Mouse (Mus musculus): Measurements from ENCODE around the gene Fsd2. TPM values are rescaled to one million over a fixed set of nuclear protein-coding genes. Genes with fewer than 3 reads are reported as not detected.

Fsd2 gene
- polyA plus RNA-seq, 1 experiment from 2014 or later: 0.29 TPM

DNA sequence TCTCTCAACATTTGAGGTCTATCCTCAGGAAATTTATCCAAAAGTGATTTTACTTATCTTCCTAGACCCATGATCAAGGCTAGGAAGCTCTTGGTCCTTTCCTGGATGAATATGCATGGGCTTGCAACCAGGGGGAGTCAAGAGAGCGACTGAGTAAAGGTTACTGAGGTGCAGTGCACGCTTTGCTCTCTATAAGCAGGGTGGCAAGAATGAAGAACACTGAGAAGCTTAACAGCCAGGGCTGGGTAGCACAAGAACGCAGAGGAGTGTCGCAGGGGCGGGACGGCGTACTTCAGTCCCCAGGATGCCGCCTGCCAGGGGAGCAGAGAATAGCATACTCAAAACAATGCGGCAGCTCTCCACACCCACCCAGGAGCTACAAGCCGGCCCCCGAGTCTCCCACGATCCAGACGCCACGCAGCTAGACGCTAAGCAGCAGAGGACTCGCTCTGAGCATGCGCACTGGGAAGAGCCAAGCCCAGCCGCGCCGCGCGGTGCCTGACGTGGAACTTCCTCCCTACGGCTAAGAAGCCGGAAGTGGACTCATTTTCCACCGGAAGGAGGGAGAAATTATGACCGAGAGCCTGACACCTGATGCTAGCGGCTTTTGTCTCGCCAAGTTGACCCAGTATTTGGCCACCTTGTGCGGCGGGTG lies 43.6 kb downstream of the Fsd2 start:
- under 1% methylated on average over 31 of the region's 31 CpGs for WGBS
- Histone ChIP-seq H3K4me3 (ENCODE audit: low read depth, low read length) (peak overlapping the region; percentile 65), H3K27me3 (ENCODE audit: control insufficient read depth, insufficient read depth, low read length) (no peaks in the 10 kb centered on the region; the same call in 1 of the 2 replicates), H3K9ac (ENCODE audit: low read depth, low read length) (peak overlapping the region; percentile 84), H3K27ac (ENCODE audit: low read depth, low read length) (peak overlapping the region; percentile 86), H3K36me3 (ENCODE audit: control insufficient read depth, insufficient read depth, low read length) (no peaks in the 10 kb centered on the region), H3K4me1 (replicated peaks; ENCODE audit: control insufficient read depth, insufficient read depth, low read length) (no peaks in the 10 kb centered on the region), H3K9me3 (ENCODE audit: control insufficient read depth, low read length) (no peaks in the 10 kb centered on the region), H3K4me2 (replicated peaks; ENCODE audit: low read depth, low read length) (peak overlapping the region; percentile 75)
- DNase-seq (ENCODE audit: low spot score): peak; percentile 97
- ATAC-seq (ENCODE audit: low FRiP score): peak; percentile 97

DNA sequence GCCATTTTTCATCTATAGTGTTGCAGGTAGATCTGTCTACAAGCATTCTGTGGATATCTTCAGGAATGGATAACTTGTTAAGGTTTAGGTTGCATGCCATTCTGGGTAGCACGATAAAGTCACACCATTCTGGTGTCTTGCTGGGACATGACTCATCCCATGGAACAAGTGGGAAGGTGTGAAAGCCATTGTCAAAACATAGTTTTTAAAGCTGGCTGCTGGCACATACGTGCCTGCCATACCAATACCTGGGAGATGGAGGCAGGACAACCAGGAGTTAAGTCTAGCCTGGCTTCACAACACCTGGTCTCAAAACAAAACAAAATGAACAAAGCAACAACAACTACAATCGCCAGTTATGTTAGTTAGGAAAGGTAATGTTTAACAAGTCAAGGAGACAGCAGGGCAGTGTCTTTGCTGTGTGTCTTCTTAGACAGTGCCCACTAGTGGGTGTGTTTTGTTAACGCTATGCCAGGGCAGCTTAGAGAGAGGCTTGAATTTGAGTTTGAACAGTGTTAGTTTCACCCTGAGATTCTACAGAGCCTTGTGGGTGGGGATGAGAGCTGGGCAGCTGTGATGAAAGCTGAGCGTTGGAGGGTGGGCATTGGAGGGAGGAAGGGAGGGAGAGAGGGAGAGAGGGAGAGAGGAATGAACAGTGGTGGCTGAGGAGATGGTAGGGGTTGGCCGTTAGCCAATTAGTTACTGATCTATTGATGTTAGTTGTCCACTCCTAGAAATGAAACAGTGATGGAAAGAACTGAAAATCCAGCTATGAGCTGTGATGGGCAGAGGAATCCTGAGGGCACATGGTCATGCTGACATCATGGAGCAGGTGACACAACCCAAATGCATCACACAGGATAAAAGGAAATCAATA lies 50.4 kb downstream of the Fsd2 start:
- WGBS: 71% methylated on average over 6 of the region's 6 CpGs
- no peak for ATAC-seq (ENCODE audit: low FRiP score)
- no peak overlapping the region for H3K9ac ChIP-seq (ENCODE audit: low read depth, low read length)
- no peaks in the 10 kb centered on the region; the same call in 1 of the 2 replicates for H3K27me3 ChIP-seq (ENCODE audit: control insufficient read depth, insufficient read depth, low read length)
- DNase-seq (ENCODE audit: low spot score): no peak
- H3K4me1 ChIP-seq (replicated peaks; ENCODE audit: control insufficient read depth, insufficient read depth, low read length): no peaks in the 10 kb centered on the region
- no peak overlapping the region for H3K4me2 ChIP-seq (replicated peaks; ENCODE audit: low read depth, low read length)
- no peaks in the 10 kb centered on the region for H3K36me3 ChIP-seq (ENCODE audit: control insufficient read depth, insufficient read depth, low read length)
- no peaks in the 10 kb centered on the region for H3K9me3 ChIP-seq (ENCODE audit: control insufficient read depth, low read length)
- H3K27ac ChIP-seq (ENCODE audit: low read depth, low read length): no peak overlapping the region
- no peak overlapping the region for H3K4me3 ChIP-seq (ENCODE audit: low read depth, low read length)

DNA sequence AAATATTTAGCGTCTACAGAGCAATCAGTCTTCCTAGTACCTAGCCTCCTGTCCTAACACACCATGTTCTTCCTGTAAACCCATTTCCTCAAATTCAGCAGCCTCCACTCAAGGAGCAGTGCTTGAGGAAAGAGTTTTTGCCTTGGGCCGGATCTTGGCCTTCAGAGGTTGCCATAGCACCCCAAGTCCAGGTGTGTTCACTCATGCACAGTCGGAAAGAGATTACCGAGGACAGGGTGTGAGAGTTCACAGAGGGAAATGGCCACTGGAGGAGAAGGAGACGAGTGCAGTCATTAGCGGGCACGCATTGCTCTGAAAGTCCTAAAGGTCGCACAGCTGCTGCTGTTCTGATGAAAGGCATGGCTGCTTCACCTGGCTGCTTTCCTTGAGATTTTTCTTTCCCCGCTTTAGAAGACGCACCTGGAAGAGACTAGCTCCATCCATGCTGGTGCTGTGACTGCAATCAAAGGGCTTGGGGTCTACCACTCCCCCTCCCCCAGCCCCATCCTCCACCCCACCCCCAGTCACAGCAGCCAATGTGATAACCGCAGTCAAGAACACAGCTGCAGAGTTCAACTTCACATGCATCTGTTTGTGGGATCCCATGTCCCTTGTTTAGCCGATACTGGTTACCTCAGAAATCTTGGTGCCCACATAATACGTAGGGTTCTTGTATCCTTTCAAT lies 51.7 kb downstream of the Fsd2 start:
- H3K9me3 ChIP-seq (ENCODE audit: control insufficient read depth, low read length): no peaks in the 10 kb centered on the region
- no peak overlapping the region for H3K4me2 ChIP-seq (replicated peaks; ENCODE audit: low read depth, low read length)
- H3K9ac ChIP-seq (ENCODE audit: low read depth, low read length): no peak overlapping the region
- no peaks in the 10 kb centered on the region for H3K4me1 ChIP-seq (replicated peaks; ENCODE audit: control insufficient read depth, insufficient read depth, low read length)
- no peak overlapping the region for H3K4me3 ChIP-seq (ENCODE audit: low read depth, low read length)
- DNase-seq (ENCODE audit: low spot score) (no peak), ATAC-seq (ENCODE audit: low FRiP score) (no peak)
- H3K36me3 ChIP-seq (ENCODE audit: control insufficient read depth, insufficient read depth, low read length): no peaks in the 10 kb centered on the region
- 56% methylated on average over 13 of the region's 13 CpGs for WGBS
- no peak overlapping the region for H3K27ac ChIP-seq (ENCODE audit: low read depth, low read length)
- H3K27me3 ChIP-seq (ENCODE audit: control insufficient read depth, insufficient read depth, low read length): no peaks in the 10 kb centered on the region; the same call in 1 of the 2 replicates

- H3K4me3 ChIP-seq (ENCODE audit: low read depth, low read length): no peak overlapping the region
- no peaks in the 10 kb centered on the region for H3K27me3 ChIP-seq (ENCODE audit: control insufficient read depth, insufficient read depth, low read length)
- H3K4me2 ChIP-seq (replicated peaks; ENCODE audit: low read depth, low read length): no peak overlapping the region
- H3K9ac ChIP-seq (ENCODE audit: low read depth, low read length): no peak overlapping the region
- H3K36me3 ChIP-seq (ENCODE audit: control insufficient read depth, insufficient read depth, low read length): no peaks in the 10 kb centered on the region
- H3K9me3 ChIP-seq (ENCODE audit: control insufficient read depth, low read length): no peaks in the 10 kb centered on the region
- ATAC-seq (ENCODE audit: low FRiP score) (no peak), DNase-seq (ENCODE audit: low spot score) (no peak)
- 0 out of 2 replicates have a peak, but pooled peaks cover 5% of the 10 kb centered on the region for H3K4me1 ChIP-seq (replicated peaks; ENCODE audit: control insufficient read depth, insufficient read depth, low read length)
- 76% methylated on average over 2 of the region's 2 CpGs for WGBS
- H3K27ac ChIP-seq (ENCODE audit: low read depth, low read length): no peak overlapping the region
Observed at GRCm38 (mm10) chr7:81501050-81501449, 65.7 kb downstream of the Fsd2 start.

- H3K27ac ChIP-seq (ENCODE audit: low read depth, low read length): no peak within 1 kb of the TSS
- WGBS: 67% methylated on average over 7 of the region's 7 CpGs
- no peak within 1 kb of the TSS for H3K9ac ChIP-seq (ENCODE audit: low read depth, low read length)
Observed at GRCm38 (mm10) chr7:81498181-81498580, 68.6 kb downstream of the Fsd2 start, which contains the start of gene BC048679. TSS of gene BC048679 (minus strand) at chr7:81498281.

DNA sequence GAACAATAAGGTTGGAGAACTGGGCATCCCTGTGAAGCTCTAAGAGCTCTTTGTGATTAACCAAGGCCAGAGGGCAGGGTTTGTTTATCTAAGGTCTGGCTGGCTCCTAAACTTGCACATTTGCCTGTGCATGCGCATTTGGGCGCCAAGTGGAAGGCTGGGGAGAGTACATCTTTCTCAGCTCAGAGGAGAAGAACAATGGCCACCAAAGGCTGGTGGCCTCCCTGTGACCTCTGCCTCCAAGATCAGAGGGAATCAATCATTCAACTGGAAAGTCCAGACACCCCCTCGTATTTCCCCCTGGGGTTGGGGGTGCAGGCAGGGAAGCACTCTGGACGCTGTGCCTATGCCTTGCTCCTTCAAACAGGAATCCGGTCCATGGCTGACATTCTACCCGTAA lies 69.6 kb downstream of the Fsd2 start:
- Histone ChIP-seq H3K36me3 (ENCODE audit: control insufficient read depth, insufficient read depth, low read length) (no peaks in the 10 kb centered on the region), H3K9ac (ENCODE audit: low read depth, low read length) (no peak overlapping the region), H3K4me3 (ENCODE audit: low read depth, low read length) (no peak overlapping the region), H3K4me2 (replicated peaks; ENCODE audit: low read depth, low read length) (no peak overlapping the region), H3K27me3 (ENCODE audit: control insufficient read depth, insufficient read depth, low read length) (no peaks in the 10 kb centered on the region), H3K4me1 (replicated peaks; ENCODE audit: control insufficient read depth, insufficient read depth, low read length) (0 out of 2 replicates have a peak, but pooled peaks cover 5% of the 10 kb centered on the region), H3K27ac (ENCODE audit: low read depth, low read length) (no peak overlapping the region), H3K9me3 (ENCODE audit: control insufficient read depth, low read length) (no peaks in the 10 kb centered on the region)
- ATAC-seq (ENCODE audit: low FRiP score) (no peak), DNase-seq (ENCODE audit: low spot score) (peak; percentile 38)
- 10% methylated on average over 6 of the region's 6 CpGs for WGBS

More at GRCm38 (mm10) chr7:81498181-81498580, 68.6 kb downstream of the Fsd2 start, which contains the start of gene BC048679:
- H3K4me1 ChIP-seq (replicated peaks; ENCODE audit: control insufficient read depth, insufficient read depth, low read length): 0 out of 2 replicates have a peak, but pooled peaks cover 5% of the 10 kb centered on the region
- no peaks in the 10 kb centered on the region for H3K9me3 ChIP-seq (ENCODE audit: control insufficient read depth, low read length)
- H3K27me3 ChIP-seq (ENCODE audit: control insufficient read depth, insufficient read depth, low read length): no peaks in the 10 kb centered on the region
- DNase-seq (ENCODE audit: low spot score): no peak
- no peak for ATAC-seq (ENCODE audit: low FRiP score)
- no peak within 1 kb of the TSS for H3K4me2 ChIP-seq (replicated peaks; ENCODE audit: low read depth, low read length)
- H3K36me3 ChIP-seq (ENCODE audit: control insufficient read depth, insufficient read depth, low read length): no peaks in the 10 kb centered on the region
- H3K4me3 ChIP-seq (ENCODE audit: low read depth, low read length): no peak within 1 kb of the TSS

GRCm38 (mm10) chr7:81493331-81494021 lies 73.3 kb downstream of the Fsd2 start, which contains the start of gene Ap3b2:
TSS of gene Ap3b2 (minus strand) at chr7:81493925.
- H3K4me2 ChIP-seq (replicated peaks; ENCODE audit: low read depth, low read length): peak within 1 kb of the TSS; percentile 70
- peak; percentile 83 for DNase-seq (ENCODE audit: low spot score)
- peaks cover 10% of the 10 kb centered on the region for H3K4me1 ChIP-seq (replicated peaks; ENCODE audit: control insufficient read depth, insufficient read depth, low read length)
- H3K9ac ChIP-seq (ENCODE audit: low read depth, low read length): peak within 1 kb of the TSS; percentile 80
- H3K27ac ChIP-seq (ENCODE audit: low read depth, low read length): peak within 1 kb of the TSS; percentile 95
- H3K36me3 ChIP-seq (ENCODE audit: control insufficient read depth, insufficient read depth, low read length): no peaks in the 10 kb centered on the region
- no peaks in the 10 kb centered on the region for H3K27me3 ChIP-seq (ENCODE audit: control insufficient read depth, insufficient read depth, low read length)
- H3K9me3 ChIP-seq (ENCODE audit: control insufficient read depth, low read length): no peaks in the 10 kb centered on the region
- peak within 1 kb of the TSS; percentile 68 for H3K4me3 ChIP-seq (ENCODE audit: low read depth, low read length)
- ATAC-seq (ENCODE audit: low FRiP score): peak; percentile 93
- under 1% methylated on average over 55 of the region's 57 CpGs for WGBS

DNA sequence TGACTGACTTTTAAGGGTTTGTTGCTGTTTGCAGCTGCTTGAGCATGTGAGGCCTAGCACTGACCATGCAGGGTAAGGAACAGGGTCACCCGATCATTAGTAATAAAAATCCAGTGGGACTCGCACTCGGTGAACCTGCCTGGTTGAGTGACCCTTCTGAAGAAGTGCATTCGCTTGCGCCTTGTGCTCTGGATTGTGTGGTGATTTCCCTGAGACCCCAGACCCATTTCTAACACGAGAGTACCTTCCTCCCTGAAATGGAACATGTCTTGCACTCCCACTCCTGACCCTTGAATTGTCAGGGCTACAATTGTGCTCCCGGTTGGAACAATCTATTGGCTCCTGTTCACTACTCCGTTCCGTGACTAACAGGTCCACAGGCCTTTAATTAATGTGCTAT lies 74.1 kb downstream of the Fsd2 start:
- no peak for ATAC-seq (ENCODE audit: low FRiP score)
- H3K9ac ChIP-seq (ENCODE audit: low read depth, low read length): peak overlapping the region; percentile 80
- H3K9me3 ChIP-seq (ENCODE audit: control insufficient read depth, low read length): no peaks in the 10 kb centered on the region
- H3K4me1 ChIP-seq (replicated peaks; ENCODE audit: control insufficient read depth, insufficient read depth, low read length): peaks cover 10% of the 10 kb centered on the region
- H3K27ac ChIP-seq (ENCODE audit: low read depth, low read length): peak overlapping the region; percentile 95
- peak overlapping the region; percentile 70 for H3K4me2 ChIP-seq (replicated peaks; ENCODE audit: low read depth, low read length)
- H3K27me3 ChIP-seq (ENCODE audit: control insufficient read depth, insufficient read depth, low read length): no peaks in the 10 kb centered on the region
- 35% methylated on average over 9 of the region's 9 CpGs for WGBS
- peak overlapping the region; percentile 68 for H3K4me3 ChIP-seq (ENCODE audit: low read depth, low read length)
- H3K36me3 ChIP-seq (ENCODE audit: control insufficient read depth, insufficient read depth, low read length): no peaks in the 10 kb centered on the region
- no peak for DNase-seq (ENCODE audit: low spot score)
